12 mouse cellular contexts compared by ENCODE assay signal in genomic region chr1:133658878-133659277, GRCm38 (mm10). TPM values are rescaled to one million over a fixed set of nuclear protein-coding genes. Genes with fewer than 3 reads are reported as not detected.
A peak's percentile ranks its signal among the peaks of the same experiment; 100 is the strongest.
DNase-seq lines count a peak whose midpoint lies in the region; ATAC-seq and TF ChIP-seq lines count a peak whose summit lies in the region.
"Had no signal": no experiment of that assay in that cellular context is flagged by ENCODE, and none has a peak within 500 bp of the region (broad histone marks: within the 10 kb centered on the region; RNA-seq: fewer than 3 reads in every experiment).

No protein-coding gene starts in this region.

- DNase-seq in cerebellum, postnatal 10 days: peak; percentile 28 to 34
- no peak for DNase-seq in cerebellum, adult 18-20 months
- no peak for DNase-seq in hindbrain, embryonic 10.5 days (ENCODE audit: low spot score)
- no peak for DNase-seq in neural tube, embryonic 10.5 days (ENCODE audit: extremely low spot score, low spot score)
- DNase-seq in stomach, postnatal 0 days (ENCODE audit: low spot score): no peak
- no peak for DNase-seq in right cerebral cortex, adult 18-20 months
- DNase-seq: B cell, adult 2 months; kidney, postnatal 10 days; right cerebral cortex, postnatal 25 days had no signal

- peaks cover 37% of the 10 kb centered on the region for H3K4me1 ChIP-seq in hindbrain, embryonic 10.5 days (replicated peaks)
- peaks cover 34% of the 10 kb centered on the region for H3K4me1 ChIP-seq in hindbrain, embryonic 16.5 days (ENCODE audit: control insufficient read depth, insufficient read depth, low read depth, low read length)
- peaks cover 42% of the 10 kb centered on the region for H3K4me1 ChIP-seq in neural tube, embryonic 12.5 days
- 0 out of 2 replicates have a peak, but pooled peaks cover 6% of the 10 kb centered on the region for H3K4me1 ChIP-seq in stomach, postnatal 0 days (replicated peaks; ENCODE audit: control insufficient read depth, insufficient read depth)

- H3K4me2 ChIP-seq in hindbrain, embryonic 16.5 days (ENCODE audit: low read length): no peak overlapping the region
- H3K4me2 ChIP-seq in neural tube, embryonic 12.5 days (replicated peaks): peak overlapping the region; percentile 92
- H3K4me2 ChIP-seq in stomach, postnatal 0 days (replicated peaks; ENCODE audit: low read depth): peak overlapping the region; percentile 2; the same call in 1 of the 2 replicates

- H3K4me3 ChIP-seq in hindbrain, embryonic 10.5 days: peak overlapping the region; percentile 90; the same call in 1 of the 2 replicates
- no peak overlapping the region for H3K4me3 ChIP-seq in hindbrain, embryonic 16.5 days (ENCODE audit: low read length)
- H3K4me3 ChIP-seq in neural tube, embryonic 12.5 days: no peak overlapping the region
- no peak overlapping the region for H3K4me3 ChIP-seq in stomach, postnatal 0 days (ENCODE audit: low read depth, low read length)

- no peak overlapping the region for H3K9ac ChIP-seq in hindbrain, embryonic 16.5 days (ENCODE audit: low read depth, low read length)
- no peak overlapping the region for H3K9ac ChIP-seq in neural tube, embryonic 12.5 days
- no peak overlapping the region for H3K9ac ChIP-seq in stomach, postnatal 0 days (ENCODE audit: low read length)

- 90% methylated on average over 3 of the region's 3 CpGs for WGBS in hindbrain, embryonic 10.5 days
- WGBS in hindbrain, embryonic 16.5 days: 83% methylated on average over 3 of the region's 3 CpGs
- WGBS in neural tube, embryonic 12.5 days: 87% methylated on average over 3 of the region's 3 CpGs
- 62% methylated on average over 3 of the region's 3 CpGs for WGBS in stomach, postnatal 0 days

- no peak for TF ChIP-seq EP300 in stomach, postnatal 0 days (optimal IDR thresholded peaks at IDR 0.05)

- peaks cover 45% of the 10 kb centered on the region for H3K36me3 ChIP-seq in hindbrain, embryonic 10.5 days
- H3K36me3 ChIP-seq in hindbrain, embryonic 16.5 days (ENCODE audit: control insufficient read depth, insufficient read depth, low read length): peaks cover 3% of the 10 kb centered on the region; the same call in 1 of the 2 replicates
- H3K36me3 ChIP-seq in neural tube, embryonic 12.5 days: peaks cover 22% of the 10 kb centered on the region; the same call in 1 of the 2 replicates
- peaks cover 2% of the 10 kb centered on the region; the same call in 1 of the 2 replicates for H3K36me3 ChIP-seq in stomach, postnatal 0 days (ENCODE audit: control insufficient read depth, insufficient read depth, low read length)

- H3K9me3 ChIP-seq in hindbrain, embryonic 10.5 days: no peaks in the 10 kb centered on the region
- H3K9me3 ChIP-seq in hindbrain, embryonic 16.5 days (ENCODE audit: control insufficient read depth, low read length): no peaks in the 10 kb centered on the region
- no peaks in the 10 kb centered on the region for H3K9me3 ChIP-seq in neural tube, embryonic 12.5 days
- no peaks in the 10 kb centered on the region for H3K9me3 ChIP-seq in stomach, postnatal 0 days (ENCODE audit: control insufficient read depth, low read length)

- TF ChIP-seq CTCF in stomach, postnatal 0 days (IDR thresholded peaks at IDR 0.05; ENCODE audit: low read depth): no peak

- H3K27ac ChIP-seq in hindbrain, embryonic 10.5 days: no peak overlapping the region
- no peak overlapping the region for H3K27ac ChIP-seq in hindbrain, embryonic 16.5 days (ENCODE audit: low read depth, low read length)
- no peak overlapping the region for H3K27ac ChIP-seq in neural tube, embryonic 12.5 days
- H3K27ac ChIP-seq in stomach, postnatal 0 days (replicated peaks): no peak overlapping the region

- no peaks in the 10 kb centered on the region for H3K27me3 ChIP-seq in hindbrain, embryonic 10.5 days (ENCODE audit: insufficient read depth, poor library complexity, severe bottlenecking)
- H3K27me3 ChIP-seq in hindbrain, embryonic 16.5 days (replicated peaks; ENCODE audit: control insufficient read depth, insufficient read depth, low read length): no peaks in the 10 kb centered on the region
- H3K27me3 ChIP-seq in neural tube, embryonic 12.5 days (replicated peaks): no peaks in the 10 kb centered on the region
- H3K27me3 ChIP-seq in stomach, postnatal 0 days (ENCODE audit: control insufficient read depth, insufficient read depth, low read length): no peaks in the 10 kb centered on the region

- ATAC-seq in hindbrain, embryonic 16.5 days: no peak
- no peak for ATAC-seq in neural tube, embryonic 12.5 days (ENCODE audit: low FRiP score, low read depth)
- ATAC-seq in stomach, postnatal 0 days (ENCODE audit: low FRiP score, low TSS enrichment): no peak

RNA-seq across cellular contexts. Expression of gene Zbed6, which starts 1.8 kb away (rescaled TPM):
- polyA plus RNA-seq in hindbrain, embryonic 10.5 days (2016; fragmentation: Nextera tagmentation; extraction: Ambion mirVana): not detected in 2 replicates
- not detected in 2 replicates for polyA plus RNA-seq in hindbrain, embryonic 16.5 days (2015; fragmentation: Nextera tagmentation; extraction: Ambion mirVana)
- not detected in 2 replicates for polyA plus RNA-seq in neural tube, embryonic 12.5 days (2016; fragmentation: Nextera tagmentation; extraction: Ambion mirVana)
- polyA plus RNA-seq in stomach, postnatal 0 days (2015; fragmentation: Nextera tagmentation; extraction: Ambion mirVana): not detected in 2 replicates
- polyA plus RNA-seq: lung, embryonic 16.5 days had no signal

RNA-seq across cellular contexts. Expression of gene Gm38394, which starts 2.2 kb away (rescaled TPM):
- polyA plus RNA-seq in hindbrain, embryonic 10.5 days (2016; fragmentation: Nextera tagmentation; extraction: Ambion mirVana): 3.9 and 4.7 TPM in 2 replicates
- 2.1 and 2.3 TPM in 2 replicates for polyA plus RNA-seq in hindbrain, embryonic 16.5 days (2015; fragmentation: Nextera tagmentation; extraction: Ambion mirVana)
- 4.7 and 5.3 TPM in 2 replicates for polyA plus RNA-seq in neural tube, embryonic 12.5 days (2016; fragmentation: Nextera tagmentation; extraction: Ambion mirVana)
- polyA plus RNA-seq in stomach, postnatal 0 days (2015; fragmentation: Nextera tagmentation; extraction: Ambion mirVana): 2.4 and 2.7 TPM in 2 replicates

RNA-seq across cellular contexts. Expression of gene Lax1, which starts 31.0 kb away (rescaled TPM):
- polyA plus RNA-seq in hindbrain, embryonic 10.5 days (2016; fragmentation: Nextera tagmentation; extraction: Ambion mirVana): 0.25 TPM in 1 of 2 replicates, not detected in the other
- 0.06 TPM in 1 of 2 replicates, not detected in the other for polyA plus RNA-seq in hindbrain, embryonic 16.5 days (2015; fragmentation: Nextera tagmentation; extraction: Ambion mirVana)
- 0.31 TPM in 1 of 2 replicates, not detected in the other for polyA plus RNA-seq in neural tube, embryonic 12.5 days (2016; fragmentation: Nextera tagmentation; extraction: Ambion mirVana)
- 0.16 and 0.38 TPM in 2 replicates for polyA plus RNA-seq in stomach, postnatal 0 days (2015; fragmentation: Nextera tagmentation; extraction: Ambion mirVana)

RNA-seq across cellular contexts. Expression of gene Snrpe, which starts 48.8 kb away (rescaled TPM):
- polyA plus RNA-seq in hindbrain, embryonic 10.5 days (2016; fragmentation: Nextera tagmentation; extraction: Ambion mirVana): 842 and 897 TPM in 2 replicates
- polyA plus RNA-seq in hindbrain, embryonic 16.5 days (2015; fragmentation: Nextera tagmentation; extraction: Ambion mirVana): 325 and 332 TPM in 2 replicates
- 638 and 670 TPM in 2 replicates for polyA plus RNA-seq in neural tube, embryonic 12.5 days (2016; fragmentation: Nextera tagmentation; extraction: Ambion mirVana)
- 348 and 359 TPM in 2 replicates for polyA plus RNA-seq in stomach, postnatal 0 days (2015; fragmentation: Nextera tagmentation; extraction: Ambion mirVana)

Comparison
In these comparisons a context has a peak if more than half of its experiments do, and no peak if none do; other contexts are left out.
1. DNase-seq: peak in cerebellum, postnatal 10 days (2 of 2); none in cerebellum, adult 18-20 months (0 of 2), hindbrain, embryonic 10.5 days (single experiment), neural tube, embryonic 10.5 days (single experiment), stomach, postnatal 0 days (single experiment) and right cerebral cortex, adult 18-20 months (single experiment).